Mouse (Mus musculus) yolk sac, embryonic 10.5 days (tissue): ENCODE measurements around the gene Inafm1.
A peak's percentile ranks its signal among the peaks of the same experiment; 100 is the strongest.
"Not testable (repeated sequence)": the region's sequence is repeated elsewhere in the genome, so short reads cannot be mapped to it uniquely, and the experiment has no call there.

ENCODE experiments used
- DNase-seq: peaks from one replicate; pipeline ENCODE4 v3.0.0-alpha.2; 2017; ENCODE audit warnings: low spot score

The Inafm1 gene

DNA sequence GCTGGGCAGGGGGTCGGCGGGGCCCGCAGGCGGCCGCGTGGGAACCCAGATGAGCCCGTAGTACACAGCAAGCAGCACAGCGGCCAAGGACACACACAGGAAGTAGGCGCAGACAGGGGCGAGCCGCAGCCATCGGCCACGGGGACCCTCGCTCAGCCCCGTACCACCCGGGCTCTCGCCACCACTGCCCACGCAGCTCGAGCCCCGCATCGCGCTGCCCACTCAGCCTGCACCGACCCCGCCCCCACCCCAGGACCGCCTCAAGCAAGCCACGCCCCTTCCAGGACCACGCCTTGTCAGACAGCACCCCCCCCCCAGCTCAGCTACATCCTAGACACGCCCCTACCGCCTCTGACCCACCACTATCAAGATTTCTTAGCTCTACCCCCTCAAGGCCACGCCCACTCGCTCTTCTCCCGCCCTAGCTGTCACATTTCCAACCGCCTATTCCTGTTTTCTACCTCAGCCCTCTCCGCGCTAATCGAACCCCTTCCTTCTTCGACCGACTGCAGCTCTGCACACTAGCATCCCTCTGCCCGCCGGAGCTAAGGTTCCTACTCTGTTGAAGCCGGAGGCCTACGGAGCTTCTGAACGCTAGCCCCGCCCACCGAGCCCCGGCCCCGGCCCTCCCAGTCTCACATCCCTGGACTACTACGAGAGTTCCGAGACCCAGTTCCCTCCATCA, at the start of gene Inafm1:
TSS of gene Inafm1 (minus strand) at position 537 of the 685 bp plus-strand sequence.
- DNase-seq: peak; percentile 98

- DNase-seq: no peak
These were observed 47.1 kb upstream of the Inafm1 start for GRCm38 (mm10) chr7:16320479-16320878.

DNA sequence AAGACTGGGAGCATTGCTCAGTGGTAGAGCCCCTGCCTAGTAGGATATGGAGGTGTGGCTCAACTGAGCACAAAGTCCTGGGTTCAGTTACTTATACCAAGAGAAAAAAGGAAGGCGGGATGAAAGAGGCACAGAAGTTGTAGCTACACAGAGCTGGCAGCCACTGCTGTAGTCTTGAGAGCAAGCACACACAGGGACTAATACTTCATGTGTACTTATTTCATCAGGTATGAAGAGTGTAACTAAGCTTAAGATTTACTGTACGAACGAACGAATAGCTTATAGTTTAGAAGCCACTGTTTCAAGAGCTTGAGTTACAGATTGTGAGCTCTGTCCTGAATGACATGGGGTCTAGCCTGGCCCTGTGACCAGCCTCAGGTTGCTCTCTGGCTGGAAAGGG, 45.8 kb upstream of the Inafm1 start:
- no peak for DNase-seq

DNA sequence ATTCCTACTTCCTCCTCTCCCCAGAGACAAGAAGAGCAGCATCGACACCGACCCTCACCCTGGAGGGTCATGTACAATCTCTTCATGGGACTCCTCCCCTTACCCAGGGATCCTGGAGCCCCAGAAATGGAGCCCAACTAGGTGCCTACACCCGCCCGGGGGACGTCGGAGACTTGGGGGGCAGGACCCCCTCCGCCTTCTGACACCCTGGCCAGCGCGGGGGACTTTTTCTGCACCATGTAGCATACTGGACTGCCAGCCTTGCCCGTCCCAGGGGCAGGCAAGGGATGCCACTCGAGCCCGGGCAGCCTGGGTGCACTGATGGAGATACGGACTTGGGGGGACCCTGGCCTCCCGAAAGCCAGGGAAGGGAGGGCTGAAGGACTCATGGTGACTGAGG, 43.7 kb upstream of the Inafm1 start:
- no peak for DNase-seq

- DNase-seq: no peak
These were observed 41.9 kb upstream of the Inafm1 start for GRCm38 (mm10) chr7:16315222-16315759.

- peak; percentile 79 for DNase-seq
These were observed 40.9 kb upstream of the Inafm1 start for GRCm38 (mm10) chr7:16314221-16314775.

DNA sequence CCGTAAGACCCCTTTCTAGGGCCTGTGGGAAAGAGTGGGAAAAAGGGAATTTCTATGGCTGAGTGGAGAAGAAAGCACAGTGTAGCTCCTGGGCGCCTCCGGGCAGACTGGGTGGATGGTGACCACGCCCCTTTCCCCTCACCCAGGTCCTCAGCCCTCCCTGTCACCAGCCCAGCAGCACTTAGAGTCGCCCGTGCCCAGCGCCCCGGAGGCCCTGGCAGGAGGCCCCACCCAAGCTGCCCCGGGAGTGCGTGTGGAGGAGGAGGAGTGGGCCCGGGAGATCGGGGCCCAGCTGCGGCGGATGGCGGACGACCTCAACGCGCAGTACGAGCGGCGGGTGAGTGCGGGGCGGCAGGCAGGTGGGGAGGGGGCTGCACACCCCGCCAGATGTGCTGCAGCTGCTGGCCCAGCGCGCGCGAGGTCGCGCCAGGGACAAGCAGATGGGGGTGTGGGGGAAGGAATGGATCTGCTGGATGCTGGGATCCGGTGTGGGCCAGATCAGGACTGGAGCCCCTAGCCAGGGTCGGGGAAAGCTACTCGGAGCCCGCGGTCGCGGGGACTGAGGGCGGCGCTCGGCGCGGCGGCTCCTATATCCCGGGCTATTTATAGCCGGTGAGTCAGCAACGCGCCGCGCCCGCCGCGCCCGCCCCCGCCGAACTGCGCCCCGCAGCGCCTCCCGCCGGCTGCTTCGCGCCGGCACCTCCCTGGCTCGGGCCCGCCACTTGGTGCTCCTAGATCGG, 40.2 kb upstream of the Inafm1 start:
- peak; percentile 59 for DNase-seq

- DNase-seq: peak; percentile 88
These were observed 39.4 kb upstream of the Inafm1 start for GRCm38 (mm10) chr7:16312672-16313311.

GRCm38 (mm10) chr7:16312011-16312671, 38.7 kb upstream of the Inafm1 start:
- no peak for DNase-seq

- DNase-seq: no peak
These were observed 38.1 kb upstream of the Inafm1 start for GRCm38 (mm10) chr7:16311453-16312004.

DNA sequence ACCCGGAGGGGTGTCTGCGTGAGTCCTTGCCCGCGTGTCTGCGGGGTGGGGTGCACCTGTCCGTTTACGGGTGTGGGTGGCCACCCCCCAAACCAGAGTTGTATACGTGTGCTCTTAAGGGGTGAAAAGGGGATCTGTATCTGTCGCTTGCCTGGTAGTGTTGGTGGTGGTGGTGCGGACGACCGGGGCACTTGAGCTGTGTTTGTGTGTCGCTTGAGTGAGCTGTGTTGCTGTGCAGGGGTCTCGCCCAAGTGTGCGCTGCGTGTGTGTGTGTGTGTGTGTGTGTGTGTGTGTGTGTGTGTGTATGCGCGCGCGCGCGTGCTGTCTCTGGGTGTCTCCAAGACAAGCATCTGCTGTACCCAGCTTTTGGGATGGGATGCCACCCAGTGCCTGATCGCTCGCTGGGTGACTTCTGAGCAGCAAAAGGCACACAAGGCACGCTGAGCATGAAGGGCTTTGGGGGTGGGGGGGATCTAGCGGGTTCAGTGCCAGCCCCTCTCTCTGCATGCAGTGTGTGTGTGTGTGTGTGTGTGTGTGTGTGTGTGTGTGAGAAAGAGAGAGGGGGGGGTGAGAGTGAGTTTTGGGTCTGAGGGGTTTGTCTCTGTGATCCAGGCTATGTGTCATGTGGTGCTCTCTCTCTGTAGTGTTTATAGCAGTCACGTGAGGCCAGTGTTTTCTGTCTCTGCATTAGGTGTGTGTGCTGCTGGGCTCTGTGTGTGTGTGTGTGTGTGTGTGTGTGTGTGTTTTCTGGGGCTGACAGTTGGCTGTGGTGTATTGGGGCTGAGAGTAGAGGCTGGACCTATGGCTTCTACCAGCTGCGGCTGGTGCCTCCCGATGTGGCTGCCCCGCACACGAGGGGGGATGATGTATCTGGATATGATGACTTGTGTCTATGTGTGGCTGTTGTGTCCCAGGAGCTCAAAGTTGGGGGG, 37.4 kb upstream of the Inafm1 start:
- peak; percentile 43 for DNase-seq

- DNase-seq: peak; percentile 71
These were observed 36.7 kb upstream of the Inafm1 start for GRCm38 (mm10) chr7:16310020-16310520.

GRCm38 (mm10) chr7:16309318-16310019, 36.1 kb upstream of the Inafm1 start:
- DNase-seq: peak; percentile 82

GRCm38 (mm10) chr7:16308555-16309317, 35.3 kb upstream of the Inafm1 start:
- no peak for DNase-seq

- DNase-seq: not testable (repeated sequence)
These were observed 34.7 kb upstream of the Inafm1 start, which contains the start of gene Bbc3 for GRCm38 (mm10) chr7:16308093-16308492. Gene Bbc3 (plus strand): TSS chr7:16308393.

GRCm38 (mm10) chr7:16307141-16307540, 33.7 kb upstream of the Inafm1 start:
- DNase-seq: not testable (repeated sequence)

- peak; percentile 71 for DNase-seq
These were observed 26.1 kb upstream of the Inafm1 start for GRCm38 (mm10) chr7:16299419-16300035.

GRCm38 (mm10) chr7:16298927-16299326, 25.5 kb upstream of the Inafm1 start:
- DNase-seq: no peak
